Mouse (Mus musculus) layer of hippocampus, adult 8-10 months (tissue): ENCODE results near the gene Usp34. TPM values are rescaled to one million over a fixed set of nuclear protein-coding genes. Genes with fewer than 3 reads are reported as not detected.
A peak's percentile ranks its signal among the peaks of the same experiment; 100 is the strongest.
"Not testable (repeated sequence)": the region's sequence is repeated elsewhere in the genome, so short reads cannot be mapped to it uniquely, and the experiment has no call there.

ENCODE experiments used
- DNase-seq, 2 experiments: peaks; one replicate each; pipeline ENCODE4 v3.0.0; 2022; ENCODE audit warnings: low spot score in 2 of 2
- total RNA-seq, 4 experiments: library from RNA; stranded (reverse); gene quantifications; 2 replicates each; pipeline ENCODE4 v1.2.4; 2022

Usp34 gene
- total RNA-seq, 4 experiments from 2014 or later: 79.2 to 95.1 (median 91.7) TPM

DNA sequence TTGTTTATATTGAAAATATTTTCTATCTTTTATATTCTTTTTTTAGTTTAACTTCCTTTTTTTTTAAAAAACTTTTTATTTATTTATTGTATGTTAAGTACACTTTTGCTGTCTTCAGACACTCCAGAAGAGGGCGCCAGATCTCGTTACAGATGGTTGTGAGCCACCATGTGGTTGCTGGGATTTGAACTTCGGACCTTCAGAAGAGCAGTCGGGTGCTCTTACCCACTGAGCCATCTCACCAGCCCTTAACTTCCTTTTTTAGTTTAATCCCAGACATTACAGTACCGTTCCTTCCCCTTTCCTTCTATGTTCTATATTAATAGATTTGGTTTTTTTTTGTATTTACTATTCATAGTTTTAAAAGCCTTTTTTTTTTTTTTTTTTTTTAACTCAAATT, 50.5 kb downstream of the Usp34 start:
- not testable (repeated sequence) for DNase-seq

DNA sequence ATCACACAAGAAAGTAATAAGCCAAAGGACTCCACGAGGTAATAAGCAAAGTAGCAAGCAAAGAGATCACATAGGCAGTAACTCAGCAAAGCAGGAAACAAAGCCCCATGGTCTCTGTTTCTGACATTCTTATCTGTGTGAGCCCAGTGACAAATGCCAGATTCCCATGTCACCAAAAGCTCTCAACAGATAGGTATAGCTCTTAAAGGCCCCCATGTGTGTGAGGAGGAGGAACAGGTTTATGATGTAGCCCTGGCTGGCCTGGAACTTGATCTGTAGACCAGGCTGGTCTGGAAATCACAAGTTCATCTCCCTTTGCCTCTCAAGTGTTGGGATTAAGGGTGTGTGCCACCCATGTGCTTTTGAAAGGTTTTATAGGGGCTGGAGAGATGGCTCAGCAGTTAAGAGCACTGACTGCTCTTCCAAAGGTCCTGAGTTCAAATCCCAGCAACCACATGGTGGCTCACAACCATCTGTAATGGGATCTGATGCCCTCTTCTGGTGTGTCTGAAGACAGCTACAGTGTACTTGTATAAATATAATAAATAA, 53.1 kb downstream of the Usp34 start:
- DNase-seq: not testable (repeated sequence)

- no peak for DNase-seq
Measured at GRCm38 (mm10) chr11:23362305-23362704, 55.6 kb downstream of the Usp34 start.

DNA sequence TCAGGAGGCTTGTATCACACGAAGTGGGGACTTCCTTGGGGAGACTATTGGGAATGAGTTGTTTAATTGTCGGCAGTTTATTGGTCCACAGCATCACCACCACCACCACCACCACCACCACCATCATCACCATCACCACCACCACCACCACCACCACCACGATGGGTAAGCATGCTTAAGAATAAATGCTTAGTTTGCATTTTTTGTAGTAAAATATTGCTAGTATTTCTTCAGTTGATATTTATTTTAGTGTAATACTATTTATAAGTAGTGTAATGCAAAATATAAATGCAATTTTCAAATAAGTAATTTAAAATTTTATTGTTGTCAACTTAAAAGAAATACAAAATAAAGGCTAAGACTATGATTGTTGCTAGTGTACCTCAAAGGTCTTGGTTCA, 57.7 kb downstream of the Usp34 start:
- no peak for DNase-seq

GRCm38 (mm10) chr11:23372032-23372431, 65.3 kb downstream of the Usp34 start:
- DNase-seq: no peak

GRCm38 (mm10) chr11:23372490-23372889, 65.8 kb downstream of the Usp34 start:
- DNase-seq: no peak

- no peak for DNase-seq
Measured at GRCm38 (mm10) chr11:23380055-23380454, 73.4 kb downstream of the Usp34 start.

DNA sequence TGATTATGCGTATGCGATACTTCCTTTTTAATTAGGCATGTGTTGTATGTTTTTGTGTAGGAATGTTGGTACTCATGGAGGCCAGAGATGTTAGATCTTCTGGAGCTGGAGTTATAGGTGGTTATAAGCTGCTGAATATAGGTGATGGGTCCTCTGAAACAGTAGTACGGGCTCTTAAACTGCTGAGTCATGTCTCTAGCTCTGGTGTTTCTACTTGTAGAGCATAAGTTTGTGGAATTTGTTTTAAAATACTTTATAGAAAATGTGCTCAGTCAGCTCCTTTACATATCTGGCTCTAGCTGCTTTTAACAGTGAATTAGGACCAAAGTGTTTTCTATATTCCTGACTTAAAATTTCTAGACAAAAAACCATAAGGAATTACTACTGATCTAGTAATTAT, 73.9 kb downstream of the Usp34 start:
- DNase-seq: no peak

DNA sequence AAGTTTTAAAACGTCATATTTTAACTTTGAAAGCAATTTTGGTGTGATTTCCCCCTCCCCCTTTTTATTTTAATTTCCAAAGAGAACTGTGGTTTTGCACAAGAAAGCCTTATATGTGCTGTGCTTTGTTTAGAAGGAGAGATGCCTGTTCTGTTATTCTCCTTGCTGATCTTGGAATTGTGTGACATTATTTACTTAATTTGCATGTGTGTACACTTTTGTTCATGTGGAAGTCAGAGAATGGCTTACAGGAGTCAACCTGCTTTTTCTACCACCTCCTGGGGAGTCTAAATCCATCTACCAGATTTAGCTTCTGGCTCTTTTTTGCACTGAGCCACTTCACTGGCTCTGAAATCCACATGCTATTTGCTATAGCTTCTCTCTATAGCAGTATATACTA, 76.1 kb downstream of the Usp34 start:
- no peak for DNase-seq

- no peak for DNase-seq
Measured at GRCm38 (mm10) chr11:23389649-23390048, 83.0 kb downstream of the Usp34 start.

DNA sequence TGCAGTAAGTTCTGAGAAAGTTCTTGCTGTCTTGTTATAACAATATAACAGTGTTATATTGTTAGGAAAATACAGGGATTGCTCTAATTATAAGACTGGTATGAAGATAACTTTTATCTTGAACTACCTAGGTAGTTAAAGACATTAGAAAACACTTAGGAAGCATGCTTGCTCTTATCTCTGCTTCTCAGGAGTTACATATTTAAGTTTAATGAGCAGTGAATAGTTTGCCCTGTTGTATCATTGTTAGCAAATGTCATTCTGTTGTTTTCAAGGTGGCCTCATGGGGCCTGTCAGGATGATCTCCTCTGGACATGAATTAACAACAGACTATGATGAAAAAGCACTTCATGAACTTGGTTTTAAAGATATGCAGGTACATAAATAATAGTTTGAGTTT, 85.9 kb downstream of the Usp34 start:
- no peak for DNase-seq

GRCm38 (mm10) chr11:23396608-23397007, 89.9 kb downstream of the Usp34 start:
- DNase-seq: no peak

- no peak for DNase-seq
Measured at GRCm38 (mm10) chr11:23400978-23401776, 94.5 kb downstream of the Usp34 start.

DNA sequence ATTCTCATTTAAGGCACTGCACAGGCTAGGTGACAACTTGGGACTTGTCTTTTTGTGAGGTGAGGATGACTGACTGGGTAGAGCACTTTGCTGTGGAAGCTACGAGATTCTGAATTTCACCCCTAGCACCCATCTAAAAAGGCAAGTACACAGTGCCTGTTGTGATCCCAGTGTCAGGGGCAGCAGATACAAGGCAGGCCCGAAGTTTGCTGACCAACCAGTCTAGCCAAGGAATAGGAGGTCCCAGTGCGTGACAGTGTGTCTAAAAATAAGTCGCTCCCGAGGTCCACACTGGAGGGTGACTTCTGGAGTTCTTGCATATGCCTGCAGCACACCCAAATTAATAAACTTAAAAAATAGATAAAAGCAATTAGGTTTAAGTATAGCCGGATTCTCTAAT, 121.6 kb downstream of the Usp34 start:
- DNase-seq: no peak

DNA sequence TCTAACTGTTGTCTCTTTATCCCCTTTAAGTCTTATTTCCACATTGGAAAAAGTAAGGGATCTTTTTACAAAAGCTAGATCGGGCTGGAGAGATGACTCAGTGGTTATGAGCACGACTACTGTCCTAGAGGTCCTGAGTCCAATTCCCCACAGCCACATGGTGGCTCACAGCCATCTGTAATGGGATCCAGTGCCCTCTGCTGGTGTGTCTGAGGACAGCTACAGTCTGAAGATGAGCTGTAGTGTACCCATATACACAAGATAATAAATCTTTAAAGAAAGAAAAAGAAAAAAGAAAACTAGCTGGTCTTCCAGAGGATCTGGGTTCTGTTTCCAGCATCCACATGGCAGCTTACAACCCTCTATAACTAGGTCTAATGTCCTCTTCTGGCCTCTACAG, 123.3 kb downstream of the Usp34 start:
- no peak for DNase-seq

GRCm38 (mm10) chr11:23436076-23436475, 129.4 kb downstream of the Usp34 start:
- no peak for DNase-seq

- DNase-seq: not testable (repeated sequence)
Measured at GRCm38 (mm10) chr11:23465862-23466261, 159.2 kb downstream of the Usp34 start.

DNA sequence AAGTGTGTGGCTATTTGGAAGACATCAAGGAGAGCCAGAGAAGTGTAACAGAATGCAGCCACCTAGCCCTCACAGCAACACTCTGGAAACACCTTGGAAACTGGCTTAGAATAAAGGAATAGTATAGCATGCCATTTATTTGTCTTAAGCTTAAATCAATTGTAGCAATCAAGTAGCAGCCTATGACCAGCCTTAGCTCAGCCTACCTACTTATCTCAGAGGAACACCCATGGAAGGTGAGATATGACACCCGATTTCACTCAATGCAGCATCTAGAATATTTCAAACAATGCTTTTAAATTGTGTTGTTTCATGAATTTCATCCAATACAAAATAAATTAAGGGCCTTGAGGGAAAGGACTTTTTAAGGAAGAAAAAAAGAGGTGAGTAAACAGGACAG, 183.3 kb downstream of the Usp34 start:
- DNase-seq: no peak

- DNase-seq: no peak
Measured at GRCm38 (mm10) chr11:23492048-23492790, 185.5 kb downstream of the Usp34 start.

GRCm38 (mm10) chr11:23495231-23495630, 188.5 kb downstream of the Usp34 start:
- no peak for DNase-seq

GRCm38 (mm10) chr11:23496661-23497060, 190.0 kb downstream of the Usp34 start:
- peak in 1 of 2 experiments; percentile 13 for DNase-seq

DNA sequence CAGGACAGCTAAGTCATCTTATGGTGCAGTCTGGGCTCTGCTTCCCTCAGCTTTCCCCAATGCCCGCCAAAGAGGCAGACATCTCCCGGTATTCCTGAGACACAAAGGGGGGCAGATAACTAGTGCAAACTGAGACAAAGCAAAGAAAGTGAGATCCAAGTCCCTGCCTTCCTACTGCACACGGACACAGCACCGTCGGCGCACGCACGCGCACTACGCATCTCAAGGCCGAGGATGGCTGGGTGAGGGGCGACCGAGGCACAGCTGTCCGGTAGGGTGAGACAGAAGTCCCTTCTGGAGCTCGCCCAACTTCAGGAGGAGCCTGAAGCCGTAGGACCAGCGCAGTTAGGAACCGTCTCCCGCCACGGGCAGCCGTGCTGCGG, 190.6 kb downstream of the Usp34 start:
- DNase-seq: peak; percentile 47 to 64
